Mouse (Mus musculus) neural tube, embryonic 13.5 days (tissue): ENCODE results near the gene Vmn1r177. TPM values are rescaled to one million over a fixed set of nuclear protein-coding genes. Genes with fewer than 3 reads are reported as not detected.
"Not testable (repeated sequence)": the region's sequence is repeated elsewhere in the genome, so short reads cannot be mapped to it uniquely, and the experiment has no call there.

Source experiments
- ATAC-seq: fragments of 200-750 bp; cut with Nextera tagmentation; 2 replicates; pipeline ENCODE4 v1.8.0; 2017; ENCODE audit warnings: low read depth, mild to moderate bottlenecking, moderate TSS enrichment, moderate library complexity
- H3K27ac ChIP-seq: fragments of 300-500 bp; sonication (generic); replicated peaks from 2 replicates; pipeline ENCODE4 v1.5.1; 2015; ENCODE audit warnings: moderate library complexity, mild to moderate bottlenecking, inconsistent platforms
- H3K27me3 ChIP-seq: fragments of 300-500 bp; sonication (generic); 2 replicates; pipeline ENCODE4 v1.6.1; 2015; ENCODE audit warnings: mild to moderate bottlenecking, inconsistent platforms
- H3K36me3 ChIP-seq: fragments of 300-500 bp; sonication (generic); 2 replicates; pipeline ENCODE4 v1.6.1; 2015; ENCODE audit warnings: mild to moderate bottlenecking, inconsistent platforms
- H3K4me1 ChIP-seq: fragments of 300-500 bp; sonication (generic); replicated peaks from 2 replicates; pipeline ENCODE4 v1.6.1; 2015; ENCODE audit warnings: inconsistent platforms
- H3K4me2 ChIP-seq: fragments of 300-500 bp; sonication (generic); 2 replicates; pipeline ENCODE4 v1.6.1; 2015; ENCODE audit warnings: inconsistent platforms, mild to moderate bottlenecking, moderate library complexity
- H3K4me3 ChIP-seq: fragments of 300-500 bp; sonication (generic); 2 replicates; pipeline ENCODE4 v1.5.1; 2015; ENCODE audit warnings: mild to moderate bottlenecking, inconsistent platforms
- H3K9ac ChIP-seq: fragments of 300-500 bp; sonication (generic); 2 replicates; pipeline ENCODE4 v1.6.1; 2015; ENCODE audit warnings: moderate library complexity, mild to moderate bottlenecking, inconsistent platforms
- H3K9me3 ChIP-seq: fragments of 300-500 bp; sonication (generic); 2 replicates; pipeline ENCODE4 v1.6.1; 2016; ENCODE audit warnings: inconsistent platforms
- WGBS: fragments of 180-500 bp; shearing (Covaris S2); methylation state at CpG from one replicate; pipeline ENCODE4 v1.1.7; 2015; 5-methylcytosine and 5-hydroxymethylcytosine counted together
- polyA plus RNA-seq: library from polyadenylated mRNA; unstranded; fragments of >200 nt; fragmentation: Nextera tagmentation; extraction: Ambion mirVana; gene quantifications from 2 replicates; pipeline ENCODE4 v1.2.1, GENCODE M21; 2015

Vmn1r177 gene
- not detected in 2 replicates for polyA plus RNA-seq

DNA sequence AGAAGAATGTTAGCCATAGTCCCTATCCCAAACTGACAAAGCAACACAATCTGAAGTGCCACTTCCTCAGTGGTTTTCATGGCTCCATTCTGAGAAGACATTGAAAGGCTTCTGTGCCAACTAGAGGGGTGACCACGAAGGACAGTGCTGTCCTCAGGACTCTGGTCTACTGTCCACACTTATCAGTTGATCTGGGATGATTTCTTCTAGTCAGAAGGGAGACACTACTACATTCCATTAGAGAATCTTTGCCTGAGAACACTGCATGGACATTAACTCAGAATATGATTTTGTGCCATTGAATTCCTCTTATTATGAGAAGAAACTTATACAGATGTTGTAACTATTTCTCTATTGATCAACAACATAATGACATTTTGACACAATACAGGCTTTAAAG is at the start of gene Vmn1r177:
Vmn1r177 (minus strand) TSS at position 101 of the 400 bp plus-strand sequence.
- H3K4me3 ChIP-seq, H3K4me2 ChIP-seq, H3K27ac ChIP-seq, ATAC-seq, H3K27me3 ChIP-seq, H3K36me3 ChIP-seq, H3K9ac ChIP-seq, H3K4me1 ChIP-seq: not testable (repeated sequence)
- WGBS = 40% methylated on average over 1 of the region's 1 CpGs
- H3K9me3 ChIP-seq = peaks cover 14% of the 10 kb centered on the region; the same call in 1 of the 2 replicates

DNA sequence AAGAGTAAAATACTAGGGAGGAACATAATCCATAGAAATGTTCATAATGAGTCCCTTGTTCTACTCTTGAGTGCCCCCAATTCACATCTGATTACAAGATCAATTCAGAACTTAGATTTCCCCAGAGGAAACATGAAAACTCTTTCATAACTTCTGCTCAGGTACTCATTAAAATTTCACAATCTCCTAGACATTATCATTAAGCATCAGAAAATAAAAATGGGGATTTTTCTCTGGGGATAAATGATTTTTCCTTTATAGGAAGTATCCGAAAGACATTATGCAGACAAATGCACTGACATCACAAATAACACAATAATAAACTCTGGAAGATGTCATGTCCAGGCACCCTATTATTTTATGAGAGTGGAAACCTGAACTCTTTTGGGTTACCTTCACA is 25.5 kb upstream of the Vmn1r177 start, which contains the start of gene Vmn1r178:
Vmn1r178 (plus strand) TSS at position 301 of the 400 bp plus-strand sequence.
- Histone ChIP-seq H3K27me3 (no peaks in the 10 kb centered on the region), H3K4me3 (no peak within 1 kb of the TSS), H3K9me3 (peaks cover 31% of the 10 kb centered on the region), H3K36me3 (no peaks in the 10 kb centered on the region), H3K4me2 (no peak within 1 kb of the TSS), H3K4me1 (no peaks in the 10 kb centered on the region), H3K9ac (no peak within 1 kb of the TSS), H3K27ac (no peak within 1 kb of the TSS)
- ATAC-seq = no peak
- WGBS = 88% methylated on average over 1 of the region's 1 CpGs

- not testable (repeated sequence) for H3K4me1 ChIP-seq, ATAC-seq, H3K27ac ChIP-seq, H3K9ac ChIP-seq, H3K27me3 ChIP-seq, H3K36me3 ChIP-seq, H3K4me3 ChIP-seq, H3K4me2 ChIP-seq, H3K9me3 ChIP-seq
- WGBS = 74% methylated on average over 4 of the region's 4 CpGs
Observed at GRCm38 (mm10) chr7:23876918-23877317, 10.7 kb upstream of the Vmn1r177 start.

DNA sequence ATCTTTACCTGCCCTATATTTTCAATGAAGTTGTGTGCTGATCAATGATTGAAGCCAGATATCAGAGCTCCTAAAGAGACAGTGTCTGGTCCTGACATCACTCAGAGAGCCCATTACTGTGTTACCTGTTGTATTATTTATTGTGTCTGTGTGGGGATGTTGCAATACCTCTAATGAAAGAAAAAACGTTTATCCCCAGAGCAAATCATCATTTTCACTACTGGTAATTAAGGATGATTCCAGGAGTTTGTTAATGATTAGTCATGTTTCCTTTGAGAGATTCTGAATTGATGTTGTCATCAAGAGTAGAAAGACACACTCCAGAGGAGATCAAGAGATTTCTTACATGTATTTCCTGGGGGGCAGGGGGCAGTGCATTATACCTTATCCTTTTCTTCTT is 29.0 kb downstream of the Vmn1r177 start, which contains the start of gene Vmn1r176:
Vmn1r176 (minus strand) TSS at position 101 of the 400 bp plus-strand sequence.
- not testable (repeated sequence) for H3K9me3 ChIP-seq, H3K27me3 ChIP-seq, H3K9ac ChIP-seq, H3K4me1 ChIP-seq, ATAC-seq, H3K36me3 ChIP-seq, H3K4me3 ChIP-seq, H3K27ac ChIP-seq, H3K4me2 ChIP-seq
- WGBS = no CpG with 5 or more reads among the region's 1 CpGs

Other genes with a start within 250 kb of the Vmn1r177 start
- not detected in 2 replicates for gene Vmn1r171, start 235.7 kb downstream of the Vmn1r177 start, polyA plus RNA-seq
- not detected in 2 replicates for gene Vmn1r172, start 208.1 kb downstream of the Vmn1r177 start, polyA plus RNA-seq
- not detected in 2 replicates for gene Vmn1r173, start 165.7 kb downstream of the Vmn1r177 start, polyA plus RNA-seq
- gene Vmn1r174, start 114.2 kb downstream of the Vmn1r177 start, polyA plus RNA-seq = not detected in 2 replicates
- gene Vmn1r175, start 55.8 kb downstream of the Vmn1r177 start, polyA plus RNA-seq = not detected in 2 replicates
- not detected in 2 replicates for gene Vmn1r176, start 29.1 kb downstream of the Vmn1r177 start, polyA plus RNA-seq
- not detected in 2 replicates for gene Vmn1r178, start 25.6 kb upstream of the Vmn1r177 start, polyA plus RNA-seq
- gene Vmn1r179, start 60.5 kb upstream of the Vmn1r177 start, polyA plus RNA-seq = not detected in 2 replicates
- not detected in 2 replicates for gene Vmn1r180, start 84.2 kb upstream of the Vmn1r177 start, polyA plus RNA-seq
- not detected in 2 replicates for gene Vmn1r181, start 108.2 kb upstream of the Vmn1r177 start, polyA plus RNA-seq
- not detected in 2 replicates for gene V1rd19, start 135.2 kb upstream of the Vmn1r177 start, polyA plus RNA-seq
- gene Vmn1r183, start 186.8 kb upstream of the Vmn1r177 start, polyA plus RNA-seq = not detected in 2 replicates
- gene Zfp180, start 215.5 kb upstream of the Vmn1r177 start, polyA plus RNA-seq = 29.9 and 34.7 TPM in 2 replicates
- gene Zfp112, start 245.9 kb upstream of the Vmn1r177 start, polyA plus RNA-seq = 9.6 and 10.2 TPM in 2 replicates